Mouse (Mus musculus) MEL (cell line): Measurements from ENCODE around the gene Ggt1. TPM values are rescaled to one million over a fixed set of nuclear protein-coding genes. Genes with fewer than 3 reads are reported as not detected.

Experiments
- DNase-seq: peaks from one replicate; pipeline ENCODE4 v3.0.0; 2011; ENCODE audit warnings: low read depth, low spot score
- H3K27ac ChIP-seq: 2 replicates; pipeline ENCODE4 v1.5.1; 2012; ENCODE audit warnings: low read depth, mild to moderate bottlenecking, control low read depth, low read length, moderate library complexity; ENCODE audit not compliant: control insufficient read depth
- H3K27me3 ChIP-seq, 2 experiments: fragments of 150-350 bp in 1 of 2; sonication (generic) in 1 of 2; 2 replicates each; pipeline ENCODE4 v1.6.1; 2012; ENCODE audit warnings: low read length in 2 of 2, mild to moderate bottlenecking in 2 of 2, improper control_type of control experiment in 1 of 2, moderate library complexity in 1 of 2; ENCODE audit not compliant: insufficient read depth in 2 of 2, control insufficient read depth in 1 of 2
- H3K36me3 ChIP-seq, 2 experiments: 2 replicates each; pipeline ENCODE4 v1.6.1; 2012 to 2014; ENCODE audit warnings: low read length in 2 of 2, improper control_type of control experiment in 1 of 2, inconsistent platforms in 1 of 2, mild to moderate bottlenecking in 1 of 2; ENCODE audit not compliant: insufficient read depth in 2 of 2, control insufficient read depth in 1 of 2
- H3K4me1 ChIP-seq, 2 experiments: fragments of 150-350 bp in 1 of 2; sonication (generic) in 1 of 2; 2 replicates each; pipeline ENCODE4 v1.6.1; 2012; ENCODE audit warnings: low read length in 2 of 2, improper control_type of control experiment in 1 of 2, mild to moderate bottlenecking in 1 of 2; ENCODE audit not compliant: insufficient read depth in 2 of 2, control insufficient read depth in 1 of 2
- H3K4me3 ChIP-seq, 2 experiments: fragments of 150-350 bp in 1 of 2; sonication (generic) in 1 of 2; 2 replicates each; pipeline ENCODE4 v1.5.1; 2012; ENCODE audit warnings: low read depth in 2 of 2, low read length in 2 of 2, mild to moderate bottlenecking in 2 of 2, moderate library complexity in 2 of 2, control low read depth in 1 of 2, improper control_type of control experiment in 1 of 2; ENCODE audit not compliant: control insufficient read depth in 1 of 2, insufficient read depth in 1 of 2
- H3K79me2 ChIP-seq: 2 replicates; pipeline ENCODE4 v1.6.1; 2012; ENCODE audit warnings: mild to moderate bottlenecking, low read length, moderate library complexity; ENCODE audit not compliant: control insufficient read depth, poor library complexity, insufficient read depth
- H3K9ac ChIP-seq: 2 replicates; pipeline ENCODE4 v1.6.1; 2012; ENCODE audit warnings: low read depth, mild to moderate bottlenecking, control low read depth, low read length, moderate library complexity; ENCODE audit not compliant: control insufficient read depth, poor library complexity, severe bottlenecking
- H3K9me3 ChIP-seq: fragments of 150-350 bp; sonication (generic); replicated peaks from 2 replicates; pipeline ENCODE4 v1.6.1; 2012; ENCODE audit warnings: mild to moderate bottlenecking, low read length, improper control_type of control experiment, moderate library complexity; ENCODE audit not compliant: insufficient read depth
- BHLHE40 ChIP-seq: IDR thresholded peaks from 2 replicates; pipeline ENCODE4 v1.6.1; 2012; ENCODE audit warnings: low read depth, mild to moderate bottlenecking, inconsistent platforms, low read length, improper control_type of control experiment, borderline replicate concordance
- E2F4 ChIP-seq: IDR thresholded peaks from 2 replicates; pipeline ENCODE4 v1.6.1; 2011; ENCODE audit warnings: low read depth, low read length, improper control_type of control experiment, borderline replicate concordance
- EP300 ChIP-seq, 2 experiments: IDR thresholded peaks; 2 replicates each; pipeline ENCODE4 v1.6.1; 2011; ENCODE audit warnings: improper control_type of control experiment in 2 of 2, low read length in 2 of 2, low read depth in 1 of 2, mild to moderate bottlenecking in 1 of 2
- ETS1 ChIP-seq: IDR thresholded peaks from 2 replicates; pipeline ENCODE4 v1.6.1; 2012; ENCODE audit warnings: low read depth, mild to moderate bottlenecking, inconsistent platforms, low read length, improper control_type of control experiment, moderate library complexity
- GATA1 ChIP-seq: IDR thresholded peaks from 2 replicates; pipeline ENCODE4 v1.6.1; 2011; ENCODE audit warnings: low read depth, low read length, improper control_type of control experiment
- HCFC1 ChIP-seq: IDR thresholded peaks from 2 replicates; pipeline ENCODE4 v1.6.1; 2012; ENCODE audit warnings: low read depth, mild to moderate bottlenecking, inconsistent platforms, low read length, improper control_type of control experiment, moderate library complexity
- JUND ChIP-seq: IDR thresholded peaks from 2 replicates; pipeline ENCODE4 v1.6.1; 2011; ENCODE audit warnings: low read depth, mild to moderate bottlenecking, improper control_type of control experiment, low read length
- MAFK ChIP-seq: IDR thresholded peaks from 2 replicates; pipeline ENCODE4 v1.6.1; 2011; ENCODE audit warnings: low read depth, mild to moderate bottlenecking, low read length, improper control_type of control experiment, borderline replicate concordance
- MAX ChIP-seq: IDR thresholded peaks from 2 replicates; pipeline ENCODE4 v1.6.1; 2011; ENCODE audit warnings: low read length, improper control_type of control experiment
- MAZ ChIP-seq: IDR thresholded peaks from 2 replicates; pipeline ENCODE4 v1.6.1; 2012; ENCODE audit warnings: low read depth, mild to moderate bottlenecking, inconsistent platforms, low read length, improper control_type of control experiment
- MEF2A ChIP-seq: IDR thresholded peaks from 2 replicates; pipeline ENCODE4 v1.6.1; 2014; ENCODE audit warnings: low read depth, mild to moderate bottlenecking, inconsistent platforms, low read length, improper control_type of control experiment; ENCODE audit not compliant: poor library complexity, insufficient replicate concordance, severe bottlenecking; ENCODE audit errors: extremely low read depth
- MXI1 ChIP-seq: IDR thresholded peaks from 2 replicates; pipeline ENCODE4 v1.6.1; 2011; ENCODE audit warnings: mild to moderate bottlenecking, low read depth, low read length, improper control_type of control experiment
- MYB ChIP-seq: IDR thresholded peaks from 2 replicates; pipeline ENCODE4 v1.6.1; 2011; ENCODE audit warnings: mild to moderate bottlenecking, low read depth, low read length, improper control_type of control experiment
- MYC ChIP-seq: IDR thresholded peaks from 2 replicates; pipeline ENCODE4 v1.6.1; 2011; ENCODE audit warnings: low read depth, mild to moderate bottlenecking, low read length, improper control_type of control experiment, moderate library complexity
- NRF1 ChIP-seq: IDR thresholded peaks from 2 replicates; pipeline ENCODE4 v1.6.1; 2014; ENCODE audit warnings: low read depth, mild to moderate bottlenecking, inconsistent platforms, low read length, improper control_type of control experiment, moderate library complexity; ENCODE audit not compliant: poor library complexity, insufficient read depth, severe bottlenecking
- POLR2A ChIP-seq, 2 experiments: IDR thresholded peaks; 2 replicates each; pipeline ENCODE4 v1.6.1; 2011 to 2012; ENCODE audit warnings: low read length in 2 of 2, mild to moderate bottlenecking in 2 of 2, control low read depth in 1 of 2, improper control_type of control experiment in 1 of 2, low read depth in 1 of 2, moderate library complexity in 1 of 2; ENCODE audit not compliant: control insufficient read depth in 1 of 2, insufficient read depth in 1 of 2, poor library complexity in 1 of 2
- POLR2AphosphoS2 ChIP-seq: IDR thresholded peaks from 2 replicates; pipeline ENCODE4 v1.6.1; 2011; ENCODE audit warnings: low read length, improper control_type of control experiment
- RAD21 ChIP-seq: IDR thresholded peaks from 2 replicates; pipeline ENCODE4 v1.6.1; 2011; ENCODE audit warnings: mild to moderate bottlenecking, low read depth, low read length, improper control_type of control experiment
- RCOR1 ChIP-seq: IDR thresholded peaks from 2 replicates; pipeline ENCODE4 v1.6.1; 2012; ENCODE audit warnings: low read depth, mild to moderate bottlenecking, inconsistent platforms, low read length, improper control_type of control experiment
- SIN3A ChIP-seq: IDR thresholded peaks from 2 replicates; pipeline ENCODE4 v1.6.1; 2012; ENCODE audit warnings: low read length, improper control_type of control experiment, inconsistent platforms
- TAL1 ChIP-seq: IDR thresholded peaks from 2 replicates; pipeline ENCODE4 v1.6.1; 2012; ENCODE audit warnings: mild to moderate bottlenecking, inconsistent platforms, low read length, moderate library complexity, mixed read lengths
- TBP ChIP-seq: IDR thresholded peaks from 2 replicates; pipeline ENCODE4 v1.8.0; 2011; ENCODE audit warnings: low read depth, low read length, improper control_type of control experiment
- TCF12 ChIP-seq: IDR thresholded peaks from 2 replicates; pipeline ENCODE4 v1.6.1; 2014; ENCODE audit warnings: low read depth, mild to moderate bottlenecking, inconsistent platforms, low read length, improper control_type of control experiment, moderate library complexity
- USF1 ChIP-seq: IDR thresholded peaks from 2 replicates; pipeline ENCODE4 v1.6.1; 2014; ENCODE audit warnings: low read depth, mild to moderate bottlenecking, inconsistent platforms, low read length, improper control_type of control experiment, moderate library complexity
- USF2 ChIP-seq, 2 experiments: IDR thresholded peaks; 2 replicates each; pipeline ENCODE4 v1.6.1; 2011 to 2012; ENCODE audit warnings: improper control_type of control experiment in 2 of 2, low read length in 2 of 2, borderline replicate concordance in 1 of 2, inconsistent platforms in 1 of 2, low read depth in 1 of 2, mild to moderate bottlenecking in 1 of 2; ENCODE audit not compliant: insufficient read depth in 1 of 2
- ZNF384 ChIP-seq: IDR thresholded peaks from 2 replicates; pipeline ENCODE4 v1.6.1; 2012; ENCODE audit warnings: low read depth, mild to moderate bottlenecking, inconsistent platforms, low read length, improper control_type of control experiment
- polyA plus RNA-seq, 2 experiments: library from polyadenylated mRNA; stranded (reverse) in 1 of 2; unstranded in 1 of 2; fragments of >175 nt in 1 of 2; fragments of >200 nt in 1 of 2; gene quantifications; 2 replicates each; pipeline versions ENCODE4 v1.2.1 to v1.2.4; 2012; ENCODE audit warnings: low replicate concordance in 2 of 2, low read depth in 1 of 2; ENCODE audit not compliant: insufficient read length in 2 of 2, insufficient read depth in 1 of 2, missing spikeins in 1 of 2
- total RNA-seq: library from RNA; depleted of rRNA; stranded (reverse); fragments of 300-350 nt; gene quantifications from 2 replicates; pipeline ENCODE4 v1.2.3, GENCODE M21; 2012

Ggt1 gene
- total and polyA plus RNA-seq, 3 experiments: 0.46 to 3.2 TPM; not detected in 1

DNA sequence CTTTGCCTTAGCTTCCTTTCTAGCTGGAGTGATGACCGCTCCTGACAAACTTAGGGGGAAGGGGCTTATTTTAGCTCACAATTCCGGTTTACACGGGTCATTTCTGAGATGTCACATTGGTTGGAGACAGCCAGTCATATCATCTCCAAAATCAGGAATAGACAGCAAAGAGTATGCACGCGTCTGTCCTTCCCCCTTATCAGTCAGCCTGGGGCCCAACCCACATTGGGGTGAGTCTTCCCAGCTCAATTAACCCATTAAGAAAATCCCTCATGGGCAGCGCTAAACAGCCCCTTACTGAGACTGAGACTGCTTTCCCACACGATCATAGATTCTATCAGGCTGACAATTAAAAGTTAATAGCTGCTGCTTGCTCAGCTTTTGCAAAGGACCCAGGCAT is 47.0 kb upstream of the Ggt1 start:
- Histone ChIP-seq H3K9ac (peak overlapping the region; percentile 47), H3K4me1 (peaks cover 15 to 28% of the 10 kb centered on the region in 2 experiments), H3K27ac (peak overlapping the region; percentile 96), H3K4me3 (peak overlapping the region; percentile 30 to 36), H3K27me3 (no peaks in the 10 kb centered on the region), H3K9me3 (no peaks in the 10 kb centered on the region), H3K79me2 (peaks cover 22% of the 10 kb centered on the region), H3K36me3 (peaks cover 2 to 28% of the 10 kb centered on the region in 2 experiments; a peak in 3 of 4 replicates)
- TF ChIP-seq BHLHE40 (peak; percentile 88), MAZ (peak; percentile 67; the same call in 1 of the 2 replicates), SIN3A (peak; percentile 54; the same call in 1 of the 2 replicates), TBP (0 out of 2 replicates have a peak, but pooled peaks have one; percentile 12), JUND (no peak), ETS1 (peak; percentile 63), RAD21 (no peak), MYC (peak; percentile 76; the same call in 1 of the 2 replicates), TCF12 (peak; percentile 28; the same call in 1 of the 2 replicates), TAL1 (no peak), HCFC1 (0 out of 2 replicates have a peak, but pooled peaks have one; percentile 13), MXI1 (peak; percentile 76), EP300 (IDR thresholded peaks at IDR 0.05; ENCODE audit: low read depth in 1 of 2, low read length in 2 of 2) (peak in 1 of 2 experiments; percentile 63; a peak in 2 of 4 replicates), GATA1 (peak; percentile 86)
- DNase-seq: peak; percentile 54

DNA sequence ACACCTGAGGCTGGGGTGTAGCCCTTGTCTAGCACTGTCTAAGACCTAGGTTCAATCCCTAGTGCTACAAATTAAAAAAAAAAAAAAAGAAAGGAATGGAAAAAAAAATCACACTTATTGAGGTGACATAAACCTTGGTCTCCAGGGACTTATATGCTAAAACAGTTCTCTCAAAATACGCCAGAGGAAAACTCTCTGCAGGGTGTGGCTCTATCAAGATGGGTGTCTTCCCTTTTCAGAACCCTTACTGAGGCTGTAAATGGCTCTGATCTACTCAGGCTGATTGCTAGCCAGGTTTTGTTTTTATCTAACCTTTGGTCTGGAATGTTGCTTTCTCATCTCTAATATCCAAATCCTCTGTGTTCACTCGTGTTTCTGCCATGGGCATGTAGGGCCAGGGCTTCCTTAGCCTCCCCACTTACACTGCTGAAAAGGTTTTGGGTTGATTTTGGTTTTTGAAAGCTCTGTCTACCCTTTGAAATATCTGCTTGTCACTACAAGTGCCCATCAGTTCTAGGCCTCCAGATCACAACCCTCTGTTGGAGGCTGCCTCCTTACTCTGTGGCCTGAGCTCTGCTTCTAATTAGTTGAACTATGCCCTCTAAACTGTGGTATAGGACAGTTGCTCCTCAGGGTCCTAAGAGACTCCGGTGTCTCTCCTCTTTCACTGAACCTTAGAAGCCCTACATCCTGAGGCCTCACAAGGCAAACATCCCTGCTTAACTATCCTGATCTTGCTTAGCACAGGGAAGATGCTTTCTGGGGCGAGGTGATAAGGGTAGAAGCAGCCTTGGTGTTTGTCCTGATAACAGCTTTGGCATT is 46.0 kb upstream of the Ggt1 start:
- Histone ChIP-seq H3K36me3 (peaks cover 3 to 37% of the 10 kb centered on the region in 2 experiments; a peak in 3 of 4 replicates), H3K4me1 (peaks cover 15 to 31% of the 10 kb centered on the region in 2 experiments), H3K9me3 (no peaks in the 10 kb centered on the region), H3K27ac (peak overlapping the region; percentile 96), H3K9ac (peak overlapping the region; percentile 47), H3K4me3 (peak overlapping the region; percentile 26 to 30), H3K27me3 (no peaks in the 10 kb centered on the region), H3K79me2 (peaks cover 33% of the 10 kb centered on the region)
- peak; percentile 75 for DNase-seq
- TF ChIP-seq ETS1: peak; percentile 68
- 0 out of 2 replicates have a peak, but pooled peaks have one; percentile 29 for TF ChIP-seq MAX
- TF ChIP-seq RCOR1: peak; percentile 79
- no peak for TF ChIP-seq POLR2AphosphoS2
- TF ChIP-seq MYB: no peak
- TF ChIP-seq USF1: no peak
- TF ChIP-seq BHLHE40: peak; percentile 61; the same call in 1 of the 2 replicates
- no peak for TF ChIP-seq MAFK
- no peak for TF ChIP-seq NRF1
- TF ChIP-seq GATA1: peak; percentile 94
- no peak for TF ChIP-seq ZNF384
- TF ChIP-seq MEF2A: no peak
- TF ChIP-seq E2F4: no peak
- peak; percentile 96 for TF ChIP-seq TCF12
- 0 out of 2 replicates have a peak, but pooled peaks have one; percentile 23 for TF ChIP-seq HCFC1
- TF ChIP-seq USF2 (IDR thresholded peaks at IDR 0.05; ENCODE audit: borderline replicate concordance in 1 of 2, insufficient read depth in 1 of 2, low read depth in 1 of 2, low read length in 2 of 2): no peak
- TF ChIP-seq TAL1: peak; percentile 89
- no peak for TF ChIP-seq POLR2A (IDR thresholded peaks at IDR 0.05; ENCODE audit: control insufficient read depth in 1 of 2, insufficient read depth in 1 of 2, low read depth in 1 of 2, low read length in 2 of 2, poor library complexity in 1 of 2)
- TF ChIP-seq MAZ: no peak
- peak; percentile 85 to 89 for TF ChIP-seq EP300 (IDR thresholded peaks at IDR 0.05; ENCODE audit: low read depth in 1 of 2, low read length in 2 of 2)
- no peak; the same call in 1 of the 2 replicates for TF ChIP-seq SIN3A
